9 mouse cellular contexts compared by ENCODE assay signal in genomic region chr4:141720761-141721523, GRCm38 (mm10). TPM values are rescaled to one million over a fixed set of nuclear protein-coding genes. Genes with fewer than 3 reads are reported as not detected.
A peak's percentile ranks its signal among the peaks of the same experiment; 100 is the strongest.
DNase-seq lines count a peak whose midpoint lies in the region; ATAC-seq and TF ChIP-seq lines count a peak whose summit lies in the region.
"Had no signal": no experiment of that assay in that cellular context is flagged by ENCODE, and none has a peak within 500 bp of the region (broad histone marks: within the 10 kb centered on the region; RNA-seq: fewer than 3 reads in every experiment).

No protein-coding gene starts in this region.

- H3K4me1 ChIP-seq in heart, embryonic 13.5 days = peaks cover 53% of the 10 kb centered on the region
- peaks cover 34% of the 10 kb centered on the region for H3K4me1 ChIP-seq in embryonic facial prominence, embryonic 15.5 days
- peaks cover 32 to 42% of the 10 kb centered on the region in 2 experiments for H3K4me1 ChIP-seq in liver, embryonic 14.5 days (replicated peaks; ENCODE audit: control insufficient read depth in 2 of 2, insufficient read depth in 2 of 2, low read length in 1 of 2)

- peak overlapping the region; percentile 99 for H3K9ac ChIP-seq in heart, embryonic 13.5 days
- no peak overlapping the region for H3K9ac ChIP-seq in embryonic facial prominence, embryonic 15.5 days
- H3K9ac ChIP-seq in liver, embryonic 14.5 days (replicated peaks) = peak overlapping the region; percentile 81

- no peak for DNase-seq in heart, postnatal 14 days
- DNase-seq in 416B (ENCODE audit: low read depth) = peak; percentile 50
- no peak for DNase-seq in liver, embryonic 14.5 days (ENCODE audit: low read depth in 3 of 3, low spot score in 3 of 3)
- no peak for DNase-seq in urinary bladder, postnatal 10 days (ENCODE audit: low spot score)
- DNase-seq in gastrocnemius, postnatal 10 days = no peak
- DNase-seq: cerebellum, postnatal 36 days had no signal

- H3K4me3 ChIP-seq in heart, embryonic 13.5 days = peak overlapping the region; percentile 82
- H3K4me3 ChIP-seq in embryonic facial prominence, embryonic 15.5 days (replicated peaks) = peak overlapping the region; percentile 92
- H3K4me3 ChIP-seq in liver, embryonic 14.5 days (ENCODE audit: insufficient read depth in 1 of 2, low read depth in 2 of 2, low read length in 2 of 2) = peak overlapping the region in 1 of 2 experiments; percentile 96; a peak in 2 of 4 replicates

- peak overlapping the region; percentile 98 for H3K27ac ChIP-seq in heart, embryonic 13.5 days (replicated peaks)
- H3K27ac ChIP-seq in embryonic facial prominence, embryonic 15.5 days (replicated peaks) = peak overlapping the region; percentile 97
- H3K27ac ChIP-seq in liver, embryonic 14.5 days = peak overlapping the region; percentile 32

- no peaks in the 10 kb centered on the region for H3K9me3 ChIP-seq in heart, embryonic 13.5 days
- no peaks in the 10 kb centered on the region for H3K9me3 ChIP-seq in embryonic facial prominence, embryonic 15.5 days (replicated peaks)
- no peaks in the 10 kb centered on the region for H3K9me3 ChIP-seq in liver, embryonic 14.5 days (ENCODE audit: control insufficient read depth, low read length)

- no peak for ATAC-seq in heart, embryonic 13.5 days (ENCODE audit: extremely low read depth, insufficient number of reproducible peaks, low FRiP score, low TSS enrichment)
- no peak; the same call in 1 of the 2 replicates for ATAC-seq in embryonic facial prominence, embryonic 15.5 days (ENCODE audit: insufficient number of reproducible peaks, low FRiP score, low TSS enrichment, low read depth)
- ATAC-seq in liver, embryonic 14.5 days (ENCODE audit: insufficient read depth) = no peak
- ATAC-seq in megakaryocyte-erythroid progenitor cell, adult 5-6 weeks (replicated peaks; ENCODE audit: low FRiP score, low TSS enrichment, poor library complexity, severe bottlenecking) = no peak

- TF ChIP-seq EP300 in liver, embryonic 14.5 days (IDR thresholded peaks at IDR 0.05; ENCODE audit: low read depth) = no peak

- intact Hi-C loops in heart, postnatal 14 days (cut with DNase I) = loop anchor here (1.0 to 2.0 kb wide), 2 partner anchors 44 to 56 kb away; partner anchors contain the start of gene Plekhm2

- peak overlapping the region; percentile 87 for H3K4me2 ChIP-seq in heart, embryonic 13.5 days
- peak overlapping the region; percentile 77 for H3K4me2 ChIP-seq in embryonic facial prominence, embryonic 15.5 days (replicated peaks)
- peak overlapping the region; percentile 95 for H3K4me2 ChIP-seq in liver, embryonic 14.5 days (ENCODE audit: low read depth)

- no peak for TF ChIP-seq CTCF in liver, embryonic 14.5 days (IDR thresholded peaks at IDR 0.05; ENCODE audit: low read depth)

- no peaks in the 10 kb centered on the region for H3K27me3 ChIP-seq in heart, embryonic 13.5 days (replicated peaks)
- H3K27me3 ChIP-seq in embryonic facial prominence, embryonic 15.5 days = no peaks in the 10 kb centered on the region
- H3K27me3 ChIP-seq in liver, embryonic 14.5 days (ENCODE audit: control insufficient read depth, insufficient read depth, low read length) = no peaks in the 10 kb centered on the region

- WGBS in heart, embryonic 13.5 days = 62% methylated on average over 6 of the region's 6 CpGs
- 52% methylated on average over 6 of the region's 6 CpGs for WGBS in embryonic facial prominence, embryonic 15.5 days
- 68% methylated on average over 6 of the region's 6 CpGs for WGBS in liver, embryonic 14.5 days (ENCODE audit: insufficient replicate concordance)

- peaks cover 26% of the 10 kb centered on the region for H3K36me3 ChIP-seq in heart, embryonic 13.5 days
- peaks cover 12% of the 10 kb centered on the region; the same call in 1 of the 2 replicates for H3K36me3 ChIP-seq in embryonic facial prominence, embryonic 15.5 days
- peaks cover 23% of the 10 kb centered on the region for H3K36me3 ChIP-seq in liver, embryonic 14.5 days (replicated peaks; ENCODE audit: control insufficient read depth, insufficient read depth, low read depth)

RNA-seq across cellular contexts. Expression of gene Ddi2, which starts 2.3 kb away (rescaled TPM):
- 13.2 and 15.6 TPM in 2 replicates for polyA plus RNA-seq in heart, embryonic 13.5 days (2015; fragmentation: Nextera tagmentation; extraction: Ambion mirVana)
- 10 to 100 TPM; 39.0 to 40.4 TPM for total RNA-seq in heart, postnatal 14 days (2021)
- polyA plus RNA-seq in embryonic facial prominence, embryonic 15.5 days (2015; fragmentation: Nextera tagmentation; extraction: Ambion mirVana) = 25.2 and 26.7 TPM in 2 replicates
- 6.7 and 9.5 TPM in 2 replicates for polyA plus RNA-seq in liver, embryonic 14.5 days (2012; rRNA removed)
- polyA plus RNA-seq in liver, embryonic 14.5 days (2014; fragmentation: Nextera tagmentation; extraction: Ambion mirVana) = 9.2 and 11.4 TPM in 2 replicates
- total RNA-seq in megakaryocyte-erythroid progenitor cell, adult 5-6 weeks (2014; fragmentation: Nextera tagmentation) = 31.1 and 50.4 TPM in 2 replicates
- 24.8 and 43.8 TPM in 2 replicates for total RNA-seq in megakaryocyte-erythroid progenitor cell, adult 5-6 weeks (2017)
- 10 to 100 TPM; 41.8 to 44.7 TPM for total RNA-seq in gastrocnemius, postnatal 10 days (2021)

RNA-seq across cellular contexts. Expression of gene Agmat, which starts 25.5 kb away (rescaled TPM):
- 1.0 and 1.9 TPM in 2 replicates for polyA plus RNA-seq in heart, embryonic 13.5 days (2015; fragmentation: Nextera tagmentation; extraction: Ambion mirVana)
- total RNA-seq in heart, postnatal 14 days (2021) = under 1 TPM; 0.72 to 0.98 TPM
- 0.32 and 0.33 TPM in 2 replicates for polyA plus RNA-seq in embryonic facial prominence, embryonic 15.5 days (2015; fragmentation: Nextera tagmentation; extraction: Ambion mirVana)
- polyA plus RNA-seq in liver, embryonic 14.5 days (2012; rRNA removed) = 11.2 and 14.4 TPM in 2 replicates
- polyA plus RNA-seq in liver, embryonic 14.5 days (2014; fragmentation: Nextera tagmentation; extraction: Ambion mirVana) = 18.1 and 18.7 TPM in 2 replicates
- 2.2 TPM in 1 of 2 replicates, not detected in the other for total RNA-seq in megakaryocyte-erythroid progenitor cell, adult 5-6 weeks (2014; fragmentation: Nextera tagmentation)
- total RNA-seq in megakaryocyte-erythroid progenitor cell, adult 5-6 weeks (2017) = not detected in 2 replicates
- total RNA-seq in gastrocnemius, postnatal 10 days (2021) = 1 to 10 TPM in 1 of 2 experiments, under 1 TPM in 1; 0.78 to 1.2 TPM

RNA-seq across cellular contexts. Expression of gene Rsc1a1, which starts 35.5 kb away (rescaled TPM):
- 0.43 and 0.96 TPM in 2 replicates for polyA plus RNA-seq in heart, embryonic 13.5 days (2015; fragmentation: Nextera tagmentation; extraction: Ambion mirVana)
- total RNA-seq in heart, postnatal 14 days (2021) = not detected
- 0.28 TPM in 1 of 2 replicates, not detected in the other for polyA plus RNA-seq in embryonic facial prominence, embryonic 15.5 days (2015; fragmentation: Nextera tagmentation; extraction: Ambion mirVana)
- 3.9 and 5.7 TPM in 2 replicates for polyA plus RNA-seq in liver, embryonic 14.5 days (2012; rRNA removed)
- 0.97 and 2.1 TPM in 2 replicates for polyA plus RNA-seq in liver, embryonic 14.5 days (2014; fragmentation: Nextera tagmentation; extraction: Ambion mirVana)
- total RNA-seq in megakaryocyte-erythroid progenitor cell, adult 5-6 weeks (2014; fragmentation: Nextera tagmentation) = 19.1 and 23.4 TPM in 2 replicates
- 17.1 and 26.1 TPM in 2 replicates for total RNA-seq in megakaryocyte-erythroid progenitor cell, adult 5-6 weeks (2017)
- 1 to 10 TPM; 2.8 to 5.5 TPM for total RNA-seq in gastrocnemius, postnatal 10 days (2021)

RNA-seq across cellular contexts. Expression of gene Plekhm2, which starts 56.2 kb away (rescaled TPM):
- polyA plus RNA-seq in heart, embryonic 13.5 days (2015; fragmentation: Nextera tagmentation; extraction: Ambion mirVana) = 4.9 and 5.1 TPM in 2 replicates
- total RNA-seq in heart, postnatal 14 days (2021) = 100 to 1,000 TPM; 101 to 103 TPM
- 7.1 and 8.3 TPM in 2 replicates for polyA plus RNA-seq in embryonic facial prominence, embryonic 15.5 days (2015; fragmentation: Nextera tagmentation; extraction: Ambion mirVana)
- polyA plus RNA-seq in liver, embryonic 14.5 days (2012; rRNA removed) = 4.2 and 4.5 TPM in 2 replicates
- 0.33 and 0.49 TPM in 2 replicates for polyA plus RNA-seq in liver, embryonic 14.5 days (2014; fragmentation: Nextera tagmentation; extraction: Ambion mirVana)
- total RNA-seq in megakaryocyte-erythroid progenitor cell, adult 5-6 weeks (2014; fragmentation: Nextera tagmentation) = 7.7 and 16.9 TPM in 2 replicates
- 4.9 and 22.4 TPM in 2 replicates for total RNA-seq in megakaryocyte-erythroid progenitor cell, adult 5-6 weeks (2017)
- 10 to 100 TPM; 26.8 to 29.3 TPM for total RNA-seq in gastrocnemius, postnatal 10 days (2021)

Comparison
In these comparisons a context has a peak if more than half of its experiments do, and no peak if none do; other contexts are left out.
1. H3K27ac ChIP-seq: peak in every context shown above with its lines; median percentile 98 in heart, embryonic 13.5 days; 97 in embryonic facial prominence, embryonic 15.5 days; 32 in liver, embryonic 14.5 days.